Mouse (Mus musculus) right cerebral cortex, postnatal 4 days (tissue): ENCODE measurements around the gene Asah2.
"Not testable (repeated sequence)": the region's sequence is repeated elsewhere in the genome, so short reads cannot be mapped to it uniquely, and the experiment has no call there.

ENCODE experiments used
- DNase-seq: peaks from one replicate; pipeline ENCODE4 v3.0.0-alpha.2; 2022

Asah2 gene

DNA sequence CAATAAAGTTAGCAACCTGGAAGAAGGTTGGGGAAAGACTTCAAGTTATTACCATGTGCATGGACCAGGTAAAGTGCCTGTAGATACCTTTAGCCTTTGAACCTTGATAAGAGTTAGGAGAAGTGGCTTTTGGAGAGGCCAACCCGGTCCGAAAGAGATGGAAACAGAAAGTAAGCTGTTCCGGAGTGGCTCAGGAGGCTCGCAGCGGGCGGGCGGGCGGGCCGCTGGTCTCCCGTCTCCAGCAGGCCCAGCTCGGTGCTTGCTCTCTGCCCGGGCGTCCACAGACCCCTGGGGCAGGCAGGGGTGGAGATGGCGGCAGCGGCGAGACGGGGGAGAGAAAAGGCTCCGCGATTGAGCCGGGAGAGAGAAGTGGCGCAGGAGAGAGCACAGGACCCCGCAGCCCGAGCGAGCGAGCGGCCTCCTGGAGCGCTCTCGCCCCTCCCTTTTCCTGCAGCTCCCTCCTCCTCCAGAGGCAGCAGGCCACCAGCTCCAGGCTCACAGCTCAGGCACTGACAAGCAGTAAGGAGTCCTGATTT, at the start of gene Asah2:
Asah2 (minus strand) TSS at position 441 of the 536 bp plus-strand sequence.
- peak; percentile 65 for DNase-seq

DNA sequence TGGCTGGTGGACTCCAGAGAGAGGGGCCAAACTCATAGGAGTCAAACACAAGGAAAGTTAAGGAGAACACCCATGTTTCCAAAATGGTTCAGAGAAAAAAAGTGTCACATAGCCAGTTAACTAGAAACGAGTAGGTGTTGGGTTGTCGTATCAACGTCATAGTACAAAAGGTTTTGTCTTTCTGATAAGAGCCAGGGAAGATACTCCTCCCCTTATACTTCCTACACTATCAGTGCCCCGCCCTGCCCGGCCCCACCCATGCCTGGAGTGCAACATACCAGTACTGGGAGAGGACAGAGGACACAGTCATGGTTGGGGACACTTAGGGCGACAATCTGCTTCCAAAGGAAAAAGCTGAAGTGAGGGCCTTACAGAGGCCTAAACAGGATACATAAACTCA, 49.0 kb upstream of the Asah2 start:
- no peak for DNase-seq

DNA sequence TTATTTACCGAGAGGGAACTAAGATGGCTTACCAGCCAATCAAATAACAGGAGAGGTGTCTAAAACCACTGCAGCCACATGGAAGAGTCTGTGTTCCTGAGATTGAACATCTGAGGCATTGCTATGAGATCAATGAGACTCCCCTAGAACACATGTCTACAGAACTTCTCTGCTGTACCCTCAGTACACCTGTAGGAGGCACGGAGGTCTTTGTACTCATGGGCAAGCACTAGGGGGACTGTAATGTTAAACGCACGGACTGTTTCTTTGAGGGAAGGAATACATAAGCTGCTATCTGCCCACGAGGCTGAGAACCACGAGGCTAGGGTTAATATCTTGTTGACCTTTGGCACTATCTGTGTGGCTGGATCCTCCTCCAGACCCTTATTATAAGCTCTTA, 44.5 kb upstream of the Asah2 start:
- no peak for DNase-seq

DNA sequence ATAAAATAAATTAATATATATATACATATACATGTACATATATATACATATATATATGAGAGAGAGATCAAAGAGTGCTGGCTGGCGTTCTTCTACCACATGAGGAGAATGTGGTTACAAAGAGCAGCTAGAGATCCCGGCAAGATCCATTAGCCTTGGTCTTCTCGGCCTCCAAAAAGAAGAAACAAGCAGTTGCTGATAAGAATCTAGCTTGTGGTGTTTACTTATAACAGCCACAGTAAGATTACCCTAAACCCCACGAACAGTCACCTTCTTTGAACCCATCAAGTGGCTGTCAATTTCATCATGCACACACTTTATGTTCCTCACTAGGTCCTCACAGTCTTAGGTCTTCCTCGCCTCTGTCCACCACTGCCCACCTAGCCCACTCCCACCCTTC, 40.7 kb upstream of the Asah2 start:
- DNase-seq: no peak

DNA sequence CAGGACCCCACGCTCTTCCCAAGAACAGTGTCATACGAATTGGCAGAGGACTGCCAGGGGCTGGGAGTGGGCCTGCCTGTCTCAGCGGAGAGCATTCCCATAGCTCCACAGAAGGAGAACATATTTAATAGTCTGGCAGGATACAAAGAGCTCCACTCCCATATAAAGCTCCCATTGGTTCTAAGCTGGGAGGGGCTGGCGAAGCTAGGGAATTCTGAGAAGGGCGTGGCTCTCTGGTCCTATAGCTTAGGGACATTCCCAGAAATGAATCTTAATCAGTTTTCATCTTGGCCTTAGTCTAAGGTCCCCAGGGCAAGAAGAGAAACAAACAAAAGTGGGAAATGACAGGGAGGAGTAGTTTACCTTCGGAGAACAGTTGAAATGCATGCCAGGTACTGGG, 34.4 kb upstream of the Asah2 start:
- no peak for DNase-seq

DNA sequence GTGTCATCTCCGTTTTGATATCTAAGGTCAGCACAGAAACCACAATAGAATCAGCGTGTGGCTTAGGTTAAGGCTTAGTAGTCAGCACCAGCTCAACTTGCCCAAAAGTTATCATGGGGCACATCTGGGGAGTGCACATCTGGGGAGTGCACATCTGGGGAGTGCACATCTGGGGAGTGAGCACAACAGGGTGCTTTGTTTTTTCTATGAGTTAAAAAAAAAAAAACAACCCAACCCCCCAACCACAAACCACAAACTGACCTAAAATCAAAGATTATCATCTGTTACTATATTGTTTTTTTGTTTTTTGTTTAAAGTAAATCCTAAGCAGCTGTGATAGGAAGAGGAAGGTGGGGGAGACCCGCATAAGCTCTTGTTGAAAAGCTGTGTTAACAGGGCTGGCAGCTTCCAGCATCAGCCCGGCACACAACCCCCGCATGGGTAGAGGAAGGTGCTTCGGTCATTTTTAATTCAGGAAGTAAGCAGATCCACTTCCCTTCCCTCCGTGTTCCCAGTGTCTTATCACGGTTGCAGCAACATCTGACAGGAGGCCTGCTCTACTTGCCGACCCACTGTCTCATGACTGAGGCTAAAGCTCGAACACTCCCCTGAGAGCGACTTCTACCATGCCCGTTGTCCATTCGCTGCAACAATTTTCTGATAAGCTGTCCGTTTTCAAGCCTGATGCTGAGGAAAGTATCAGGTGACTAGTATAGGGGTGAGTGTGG, 30.5 kb upstream of the Asah2 start:
- no peak for DNase-seq

DNA sequence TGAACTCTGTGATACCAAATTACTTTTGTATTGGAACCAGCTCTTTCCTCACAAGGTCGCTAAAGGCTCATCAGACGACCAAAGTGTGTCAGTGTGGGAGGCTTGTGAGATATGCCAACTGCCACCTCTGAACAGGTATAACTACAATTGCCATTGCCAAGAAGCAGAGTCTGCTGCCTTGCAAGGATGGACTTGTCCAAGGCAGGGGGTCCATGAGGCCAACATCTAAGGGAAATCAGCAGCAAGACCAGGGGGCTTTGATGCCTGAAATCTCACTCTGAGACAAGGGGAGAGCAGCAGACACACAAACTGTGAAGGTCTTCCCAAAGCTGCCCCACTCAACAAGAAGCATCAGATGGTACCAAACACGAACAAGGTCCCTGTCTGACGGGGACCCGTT, 29.9 kb upstream of the Asah2 start:
- no peak for DNase-seq

DNA sequence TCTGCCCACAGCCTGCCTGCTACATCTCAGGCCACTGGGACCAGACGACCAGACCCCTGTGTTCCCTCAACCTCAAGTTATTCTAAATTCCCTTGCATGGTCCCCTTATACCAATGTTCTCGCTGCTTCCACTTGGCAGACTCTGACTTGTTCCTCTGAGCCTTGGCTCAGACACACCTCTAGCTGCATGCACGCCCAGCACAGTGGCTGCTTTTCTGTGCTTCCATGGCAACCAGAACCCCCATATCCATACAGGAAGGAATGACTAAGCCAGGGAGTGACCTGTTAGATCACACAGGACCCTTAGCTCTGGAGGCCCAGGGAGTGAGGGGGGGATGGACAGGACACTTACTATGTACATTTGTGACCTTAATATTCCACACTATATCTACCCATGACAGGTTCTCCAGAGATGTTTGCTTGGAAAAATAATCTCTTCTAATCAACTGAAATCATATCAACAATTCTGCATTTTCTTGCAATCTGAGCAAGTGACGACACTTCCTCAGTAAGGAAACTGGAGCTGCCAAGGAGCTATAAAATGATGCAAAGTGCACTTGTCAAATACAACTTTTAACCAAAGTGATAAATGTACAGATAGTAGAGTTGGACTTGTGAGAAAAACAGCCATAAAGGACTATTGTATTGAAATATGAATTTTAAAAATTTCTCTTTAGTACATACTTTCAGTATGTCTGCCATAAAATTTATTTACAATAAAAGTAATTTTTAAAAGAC, 29.0 kb upstream of the Asah2 start:
- no peak for DNase-seq

DNA sequence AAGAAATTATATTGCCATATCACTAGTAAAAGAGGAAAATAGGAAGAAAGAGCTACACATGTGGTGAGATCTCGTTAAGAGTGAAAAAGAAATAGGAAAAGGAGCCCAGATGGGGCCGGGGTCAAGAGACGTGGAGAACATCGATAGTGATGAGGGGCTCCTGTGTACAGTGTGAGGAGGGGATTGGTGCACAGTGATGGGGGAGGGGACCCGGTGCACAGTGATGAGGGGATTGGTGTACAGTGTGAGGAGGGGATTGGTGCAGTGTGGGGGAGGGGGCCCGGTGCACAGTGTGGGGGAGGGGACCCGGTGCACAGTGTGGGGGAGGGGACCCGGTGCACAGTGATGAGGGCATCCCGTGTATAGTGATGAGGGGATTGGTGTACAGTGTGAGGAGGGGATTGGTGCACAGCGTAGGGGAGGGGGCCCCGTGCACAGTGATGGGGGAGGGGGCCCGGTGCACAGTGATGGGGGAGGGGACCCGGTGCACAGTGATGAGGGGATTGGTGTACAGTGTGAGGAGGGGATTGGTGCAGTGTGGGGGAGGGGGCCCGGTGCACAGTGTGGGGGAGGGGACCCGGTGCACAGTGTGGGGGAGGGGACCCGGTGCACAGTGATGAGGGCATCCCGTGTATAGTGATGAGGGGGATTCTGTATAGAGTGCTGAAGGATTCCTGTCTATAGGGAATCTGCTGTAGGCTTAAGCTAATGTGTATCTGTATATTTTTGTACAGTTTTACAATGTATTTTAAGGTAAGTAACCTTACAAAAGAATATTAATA, 23.9 kb upstream of the Asah2 start:
- not testable (repeated sequence) for DNase-seq

DNA sequence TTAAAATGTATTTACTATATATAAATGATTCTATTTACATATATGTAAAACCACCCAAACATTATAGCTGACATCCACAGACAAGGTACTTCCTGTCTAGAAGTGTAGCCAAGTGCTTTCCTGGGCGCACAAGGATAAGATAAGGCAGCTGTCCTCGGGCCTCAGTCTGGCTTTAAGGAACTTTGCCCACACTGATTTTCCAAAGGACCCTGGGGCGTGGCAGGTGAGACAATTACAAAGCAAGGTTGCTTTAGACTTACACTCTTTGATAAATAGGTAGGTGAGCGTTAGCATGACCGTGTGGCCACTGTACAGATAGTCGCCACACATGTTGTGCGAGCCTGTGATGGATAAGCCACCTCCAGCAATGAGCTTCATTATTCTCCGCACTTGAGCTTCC, 21.3 kb upstream of the Asah2 start:
- no peak for DNase-seq

DNA sequence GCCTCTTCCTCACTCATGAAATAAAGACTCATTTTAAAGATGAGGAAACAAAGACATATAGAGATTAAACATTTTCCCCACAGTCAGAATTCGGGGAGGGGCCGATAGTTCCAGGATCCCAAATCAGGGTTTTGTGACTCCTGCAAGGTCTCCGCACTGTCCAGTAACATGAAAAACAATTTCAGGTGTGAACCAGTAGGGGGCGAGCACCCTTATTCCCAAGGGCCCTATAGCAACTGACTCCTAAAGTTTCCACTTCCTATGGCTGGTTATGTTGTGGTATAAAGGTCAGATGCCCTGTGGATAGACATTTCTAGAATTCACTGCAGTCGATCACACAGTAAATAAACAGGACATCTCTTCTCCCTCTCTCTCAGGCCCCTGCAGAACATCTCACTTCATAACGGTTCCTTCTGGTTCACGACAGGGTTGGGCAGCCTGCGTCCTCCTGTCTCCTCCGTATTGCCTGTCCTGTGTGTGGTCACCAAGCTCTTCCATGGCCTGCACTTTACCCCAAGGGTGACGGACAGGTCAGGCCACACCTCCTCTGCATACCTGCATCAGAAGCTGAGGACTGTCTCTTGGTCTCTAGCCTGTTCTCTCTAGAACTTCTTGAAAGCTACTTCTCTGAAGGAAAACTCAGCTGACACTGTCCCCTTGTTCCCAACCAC, 19.3 kb upstream of the Asah2 start:
- no peak for DNase-seq

DNA sequence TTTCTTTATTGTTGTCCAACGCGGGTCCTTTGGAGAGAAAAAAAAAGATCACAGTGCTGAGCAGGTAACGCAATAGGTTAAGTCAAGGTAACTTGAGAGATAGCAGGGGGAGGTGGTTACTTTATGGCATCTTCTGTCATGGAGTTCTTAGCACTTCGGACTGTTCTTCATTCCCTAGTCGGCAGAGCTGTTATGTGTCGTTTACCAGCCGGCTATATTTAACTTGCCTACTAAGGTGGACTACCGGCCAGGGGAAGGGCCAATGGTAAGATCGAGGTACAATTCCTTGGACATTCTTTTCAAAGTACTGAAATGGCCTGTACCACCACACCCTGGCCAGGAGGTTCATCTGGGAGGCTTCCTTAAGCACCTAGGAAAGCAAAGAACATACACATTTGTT, 16.1 kb upstream of the Asah2 start:
- no peak for DNase-seq

DNA sequence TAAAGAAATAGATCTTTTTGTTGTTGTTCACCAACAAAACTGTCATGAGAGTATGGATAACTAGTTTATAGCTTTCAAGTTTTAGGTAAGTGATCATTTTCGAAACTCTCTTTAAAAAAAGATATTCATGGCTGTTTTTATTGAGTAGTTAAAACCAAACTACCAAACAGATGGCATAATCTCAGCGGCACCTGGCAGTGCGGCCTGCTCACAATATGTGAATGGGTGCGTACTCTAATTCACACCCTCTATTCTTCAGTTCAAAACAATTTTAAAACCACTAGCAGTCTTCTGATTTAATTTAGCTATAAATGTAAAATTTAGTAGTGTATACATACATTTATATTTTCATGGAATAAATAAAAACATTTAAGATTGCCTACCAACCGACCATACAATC, 15.2 kb upstream of the Asah2 start:
- no peak for DNase-seq

DNA sequence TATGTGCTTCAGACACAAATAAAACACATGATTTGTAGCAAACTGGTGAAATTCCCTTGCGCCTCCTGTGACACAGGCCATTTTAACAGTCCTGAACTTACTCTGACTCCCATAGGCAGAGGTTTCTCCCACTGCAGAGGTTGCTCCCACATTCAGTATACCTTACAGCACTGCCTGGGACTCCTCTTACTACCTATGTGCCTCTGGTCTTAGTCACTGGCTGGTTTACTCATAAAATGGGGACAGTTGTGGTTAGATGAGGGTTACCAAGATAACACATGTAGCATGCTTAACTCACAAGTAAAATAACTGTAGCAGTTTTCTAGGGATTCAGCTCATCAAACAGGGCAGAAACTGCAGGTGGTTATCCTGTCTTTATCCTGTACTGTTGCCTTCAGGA, 12.8 kb upstream of the Asah2 start:
- no peak for DNase-seq

DNA sequence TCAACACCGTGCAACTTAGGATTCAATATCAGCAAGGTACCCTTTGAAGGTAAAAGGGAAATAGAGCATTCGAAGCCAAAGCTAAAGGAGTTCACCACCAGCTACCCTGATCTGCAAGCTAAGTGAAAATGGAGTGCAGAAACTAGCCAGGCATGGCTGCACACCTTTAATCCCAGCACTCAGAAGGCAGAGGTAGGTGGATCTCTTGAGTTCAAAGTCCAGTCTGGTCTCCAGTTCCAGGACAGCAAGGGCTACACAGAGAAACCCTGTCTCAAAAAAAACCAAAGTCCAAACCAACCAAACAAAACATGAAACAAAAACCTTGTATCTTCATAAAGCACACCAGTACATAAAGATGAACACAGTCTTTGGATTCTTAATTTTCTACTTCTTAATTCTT, 11.7 kb upstream of the Asah2 start:
- DNase-seq: no peak

DNA sequence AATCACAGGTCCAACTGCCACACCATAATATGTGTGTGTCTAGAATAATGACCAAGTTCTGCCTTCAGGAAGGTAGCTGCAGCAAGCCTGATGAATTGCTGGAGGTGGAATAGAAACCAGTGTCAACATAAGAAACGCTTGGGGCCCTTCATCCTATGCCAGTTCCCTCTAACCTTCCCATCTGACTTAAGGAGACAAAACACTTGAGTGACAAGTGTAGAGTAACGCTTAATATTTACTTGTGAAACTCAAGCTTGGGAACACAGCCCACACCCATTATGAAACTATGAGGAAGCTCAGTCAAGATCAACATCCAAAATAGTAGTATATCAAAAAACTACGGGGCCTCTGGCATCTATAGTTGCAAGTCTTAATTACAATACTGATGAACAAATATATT, 10.5 kb upstream of the Asah2 start:
- no peak for DNase-seq

DNA sequence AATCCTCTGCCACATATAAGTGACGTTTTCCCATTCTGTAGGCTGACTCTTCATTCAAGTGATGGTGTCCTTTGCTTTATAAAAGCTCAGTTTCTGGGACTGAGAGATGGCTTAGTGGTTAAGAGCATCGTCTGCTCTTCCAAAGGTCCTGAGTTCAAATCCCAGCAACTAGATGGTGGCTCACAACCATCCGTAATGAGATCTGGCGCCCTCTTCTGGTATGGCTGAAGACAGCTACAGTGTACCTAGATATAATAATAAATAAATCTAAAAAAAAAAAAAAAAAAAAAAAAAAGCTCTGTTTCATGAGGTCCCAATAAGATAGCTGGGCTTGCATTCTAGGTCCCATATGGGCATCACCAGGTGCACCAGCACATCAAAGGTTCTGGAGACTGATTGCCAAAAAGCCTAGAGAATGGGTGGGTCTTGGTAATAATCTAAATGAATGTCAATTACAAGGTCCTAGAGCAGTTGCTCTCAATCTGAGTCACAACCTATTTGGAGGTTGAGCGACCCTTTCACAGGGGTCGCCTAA, 9.5 kb upstream of the Asah2 start:
- DNase-seq: no peak

DNA sequence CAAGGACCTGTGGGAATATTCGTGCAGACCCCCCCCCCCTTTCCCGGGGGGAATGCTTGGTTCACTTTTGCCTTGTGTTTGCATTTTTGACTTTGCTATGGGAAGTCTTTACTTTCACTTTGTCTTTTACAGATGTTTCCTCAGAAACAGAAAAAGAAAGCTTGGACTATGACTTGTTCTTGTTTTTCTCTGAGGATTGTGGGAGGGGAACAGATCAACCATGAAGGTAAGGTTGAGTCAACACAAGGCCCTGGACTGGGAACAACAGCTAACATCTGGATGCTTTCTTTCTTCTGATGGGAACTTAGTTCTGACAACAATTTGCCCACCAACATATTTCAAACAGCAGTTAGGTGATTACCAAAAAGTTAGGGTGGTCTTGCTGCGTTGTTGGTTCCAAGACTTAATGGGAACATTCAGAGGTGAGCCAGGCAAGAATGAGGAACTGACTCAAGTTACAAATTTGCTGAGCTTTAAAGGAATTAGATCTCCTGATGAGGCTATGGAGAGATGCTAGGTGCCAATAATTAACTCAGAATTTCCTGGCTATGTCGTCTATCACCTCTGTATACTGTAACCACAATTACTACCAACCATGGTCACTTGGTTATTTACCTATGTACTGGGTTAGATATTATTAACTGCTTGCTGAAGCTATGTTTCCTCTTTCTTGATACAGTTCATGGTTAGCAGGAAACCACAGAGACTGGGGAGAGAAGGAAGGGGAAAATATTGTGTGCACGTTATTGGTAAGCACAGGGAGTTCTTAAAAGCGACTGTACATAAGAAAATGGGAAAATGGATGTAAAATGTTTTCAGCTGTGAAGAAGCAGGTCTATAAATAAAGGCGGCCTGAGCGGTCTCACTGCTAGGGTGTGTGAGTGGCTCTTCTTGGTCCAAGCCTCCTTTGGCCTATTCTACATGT, 4.1 kb upstream of the Asah2 start:
- DNase-seq: no peak

DNA sequence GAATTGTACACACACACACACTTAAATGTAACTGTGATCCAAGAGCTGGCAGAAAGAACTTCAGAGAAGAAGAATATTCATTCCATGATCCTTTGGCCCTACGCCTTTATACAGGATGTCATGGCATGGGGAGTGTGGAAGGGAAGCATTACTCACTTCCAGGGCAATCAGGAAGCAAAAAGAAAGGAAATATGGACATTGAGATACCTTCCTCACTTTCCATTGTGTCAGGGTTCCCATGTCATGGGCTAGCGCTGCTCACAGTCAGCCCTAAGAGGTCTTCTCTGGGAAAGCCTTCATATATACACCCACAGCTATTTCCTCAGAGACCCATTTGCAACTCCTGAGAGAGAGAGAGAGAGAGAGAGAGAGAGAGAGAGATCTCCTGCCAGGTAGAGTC, 1.3 kb downstream of the Asah2 start:
- no peak for DNase-seq

DNA sequence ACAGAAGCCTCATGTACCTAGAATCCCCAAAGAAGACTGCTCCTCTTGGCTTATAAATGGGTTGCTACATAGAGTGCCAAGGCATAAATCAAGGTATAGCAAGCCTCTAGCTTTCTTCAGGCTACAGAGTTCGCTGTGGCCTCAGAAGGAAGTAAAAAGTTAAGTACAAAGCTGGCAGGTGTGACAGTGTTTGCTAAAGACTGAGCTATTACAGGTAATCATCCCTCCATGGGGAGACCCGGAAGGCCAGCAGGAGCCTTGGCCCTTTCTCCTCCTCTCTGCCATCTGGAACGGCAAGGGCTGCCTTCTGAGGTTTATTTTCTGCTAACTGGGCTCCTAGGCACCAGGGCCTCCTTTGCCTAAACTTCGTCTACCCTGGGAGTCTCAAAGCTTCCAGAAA, 3.8 kb downstream of the Asah2 start:
- DNase-seq: no peak

DNA sequence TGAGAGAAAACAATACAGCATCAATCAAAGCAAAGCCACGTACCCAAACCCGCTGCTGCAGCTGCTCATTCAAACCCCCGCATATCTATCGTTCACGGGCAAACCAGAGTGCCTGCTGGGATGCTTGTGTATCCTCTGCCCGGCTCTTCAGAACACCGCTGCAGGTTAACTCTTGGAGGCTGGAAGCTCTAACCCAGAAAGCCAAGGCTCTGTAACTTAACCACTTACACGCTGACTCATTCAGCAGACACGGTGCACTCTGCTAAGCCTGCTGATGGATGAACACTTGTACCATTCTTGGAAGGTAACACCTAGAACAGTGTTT, 5.1 kb downstream of the Asah2 start:
- DNase-seq: no peak
